Mouse (Mus musculus) Patski (cell line): Measurements from ENCODE around the gene Nxpe3. TPM values are rescaled to one million over a fixed set of nuclear protein-coding genes. Genes with fewer than 3 reads are reported as not detected.
"Not testable (repeated sequence)": the region's sequence is repeated elsewhere in the genome, so short reads cannot be mapped to it uniquely, and the experiment has no call there.

Experiments used
- ATAC-seq: fragments of 100-300 bp; one replicate; pipeline ENCODE4 v1.8.0; 2021
- CTCF ChIA-PET: fragments of 350-600 bp; sonication (Branson Sonifier 250); formaldehyde crosslinking; loops from one replicate; lab custom pipeline; 2022; ENCODE audit warnings: inconsistent platforms; lab: Charles Lee
- POLR2A ChIA-PET: fragments of 350-600 bp; sonication (Branson Sonifier 250); formaldehyde crosslinking; loops from one replicate; lab custom pipeline; 2022; ENCODE audit warnings: antibody characterized with exemption, inconsistent platforms; lab: Charles Lee
- DNase-seq: peaks from one replicate; pipeline ENCODE4 v3.0.0-alpha.2; 2011; ENCODE audit warnings: low read depth, low spot score
- H3K27me3 ChIP-seq: fragments of 371-371 bp; one replicate; pipeline ENCODE4 v1.5.1; 2021
- CTCF ChIP-seq: fragments of 100-300 bp; IDR thresholded peaks from one replicate; pipeline ENCODE4 v1.5.1; 2021
- in situ Hi-C: fragments of 300-500 bp; cut with MboI; formaldehyde crosslinking; loops from 3 replicates; pipeline ENCODE4 v1.11.1; 2018; ENCODE audit warnings: low pct_unique_long_range_greater_than_20kb, mixed read lengths
- polyA plus RNA-seq: library from polyadenylated mRNA; unstranded; gene quantifications from one replicate; pipeline ENCODE4 v1.2.3, GENCODE M21; 2021

Gene Nxpe3
- polyA plus RNA-seq, 1 experiment from 2014 or later: 3.5 TPM

DNA sequence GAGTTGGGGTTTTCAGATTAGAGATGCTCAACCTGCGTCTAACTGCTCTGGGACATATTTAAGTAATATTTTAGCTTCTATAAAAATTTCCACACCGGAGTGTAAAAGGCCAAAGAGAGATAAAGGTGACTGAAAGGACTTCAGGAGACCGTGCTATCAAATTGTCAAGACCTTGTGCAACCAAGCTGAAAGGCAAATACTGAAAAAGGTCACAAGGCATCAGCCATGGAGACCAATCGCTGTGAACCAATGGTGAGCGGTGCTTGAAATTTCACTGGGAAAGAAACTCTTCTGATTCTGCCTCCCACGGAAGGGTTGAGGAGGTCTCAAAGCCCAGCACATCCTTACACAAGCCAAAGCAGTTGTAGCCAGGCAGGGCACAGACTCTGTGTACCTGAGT lies 53.6 kb downstream of the Nxpe3 start:
- no peak for ATAC-seq
- ChIA-PET POLR2A (no interaction called here), CTCF (interaction anchor here (1.0 to 1.4 kb wide), 2 partner anchors 9 to 365 kb away, joined by 3 read pairs; no protein-coding TSS in a partner anchor)
- in situ Hi-C loops: loop anchor here (10.0 kb wide), 1 partner anchor 207 kb away; no protein-coding TSS in a partner anchor
- no peak for TF ChIP-seq CTCF
- DNase-seq: no peak
- H3K27me3 ChIP-seq: no peaks in the 10 kb centered on the region

- ChIA-PET CTCF (interaction anchor here (1.2 to 2.9 kb wide), 3 partner anchors 8 to 40 kb away, joined by 3 to 19 read pairs (median 7); no protein-coding TSS in a partner anchor), POLR2A (interaction anchor here (0.6 to 1.5 kb wide), 4 partner anchors 13 to 315 kb away, joined by 3 to 12 read pairs (median 4); no protein-coding TSS in a partner anchor)
- TF ChIP-seq CTCF: no peak
- in situ Hi-C loops: no loop called here
- ATAC-seq (peak; percentile 94), DNase-seq (no peak)
- no peaks in the 10 kb centered on the region for H3K27me3 ChIP-seq
Measured at GRCm38 (mm10) chr16:55838510-55839474, 56.3 kb downstream of the Nxpe3 start, which contains the start of gene Nfkbiz. Nfkbiz (minus strand) TSS chr16:55838899.

GRCm38 (mm10) chr16:55838129-55838509 lies 57.0 kb downstream of the Nxpe3 start:
- ChIA-PET CTCF (interaction anchor here (1.2 to 2.9 kb wide), 3 partner anchors 9 to 39 kb away, joined by 3 to 19 read pairs (median 7); no protein-coding TSS in a partner anchor), POLR2A (interaction anchor here (0.6 to 1.5 kb wide), 4 partner anchors 13 to 314 kb away, joined by 3 to 12 read pairs (median 4); no protein-coding TSS in a partner anchor)
- no peaks in the 10 kb centered on the region for H3K27me3 ChIP-seq
- DNase-seq (no peak), ATAC-seq (no peak)
- TF ChIP-seq CTCF: no peak
- in situ Hi-C loops: no loop called here

DNA sequence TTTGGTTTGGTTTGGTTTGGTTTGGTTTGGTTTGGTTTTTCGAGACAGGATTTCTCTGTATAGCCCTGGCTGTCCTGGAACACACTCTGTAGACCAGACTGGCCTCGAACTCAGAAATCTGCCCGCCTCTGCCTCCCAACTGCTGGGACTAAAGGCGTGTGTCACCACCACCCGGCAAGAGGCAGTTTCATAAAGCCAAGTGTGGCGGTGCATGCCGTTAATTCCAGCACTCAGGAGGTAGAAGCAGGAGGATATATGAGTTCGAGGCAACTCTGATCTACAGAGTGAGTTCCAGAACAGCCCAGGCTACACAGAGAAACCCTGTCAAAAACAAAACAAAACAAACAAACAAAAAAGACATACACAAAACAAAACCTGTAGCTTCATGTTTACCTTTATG lies 57.4 kb downstream of the Nxpe3 start:
- CTCF ChIA-PET: interaction anchor here (1.2 to 2.9 kb wide), 4 partner anchors 10 to 38 kb away, joined by 3 to 19 read pairs (median 5); no protein-coding TSS in a partner anchor
- POLR2A ChIA-PET: interaction anchor here (0.6 to 1.5 kb wide), 4 partner anchors 12 to 314 kb away, joined by 3 to 12 read pairs (median 4); no protein-coding TSS in a partner anchor
- DNase-seq, ATAC-seq, in situ Hi-C loops, H3K27me3 ChIP-seq: not testable (repeated sequence)

GRCm38 (mm10) chr16:55837168-55837567 lies 57.9 kb downstream of the Nxpe3 start:
- POLR2A ChIA-PET: interaction anchor here (1.2 kb wide), 1 partner anchor 12 kb away, joined by 3 read pairs; no protein-coding TSS in a partner anchor

DNA sequence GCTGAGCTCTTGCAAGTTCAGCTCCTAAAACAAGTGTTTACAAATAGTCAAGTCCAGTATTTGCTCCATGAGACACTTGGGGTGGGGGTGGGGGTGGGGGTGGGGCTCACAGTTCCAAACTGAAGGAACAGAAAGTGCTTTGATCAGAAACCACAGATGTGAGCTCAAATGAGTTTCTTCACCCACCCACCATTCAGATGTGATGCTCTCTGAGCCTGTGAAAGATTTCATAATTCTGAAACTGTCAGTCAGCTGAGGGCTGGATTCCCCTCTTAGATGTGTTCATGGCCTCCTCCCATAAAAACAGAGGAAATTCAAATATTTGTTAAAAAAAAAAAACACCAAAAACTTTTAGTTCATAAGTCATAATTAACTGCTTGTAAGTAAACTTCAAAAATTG lies 59.3 kb downstream of the Nxpe3 start:
- ATAC-seq: no peak
- in situ Hi-C loops: no loop called here
- CTCF ChIA-PET: interaction anchor here (0.8 to 2.9 kb wide), 5 partner anchors 10 to 316 kb away, joined by 3 to 19 read pairs (median 5); no protein-coding TSS in a partner anchor
- no peak for DNase-seq
- H3K27me3 ChIP-seq: no peaks in the 10 kb centered on the region
- no peak for TF ChIP-seq CTCF
- POLR2A ChIA-PET: interaction anchor here (1.1 kb wide), 1 partner anchor 15 kb away, joined by 3 read pairs; no protein-coding TSS in a partner anchor

More at GRCm38 (mm10) chr16:55837168-55837567, 57.9 kb downstream of the Nxpe3 start:
- DNase-seq (no peak), ATAC-seq (no peak)
- TF ChIP-seq CTCF: no peak
- H3K27me3 ChIP-seq: no peaks in the 10 kb centered on the region
- CTCF ChIA-PET: interaction anchor here (1.2 to 2.9 kb wide), 4 partner anchors 10 to 17 kb away, joined by 3 to 19 read pairs (median 6); no protein-coding TSS in a partner anchor
- in situ Hi-C loops: no loop called here

DNA sequence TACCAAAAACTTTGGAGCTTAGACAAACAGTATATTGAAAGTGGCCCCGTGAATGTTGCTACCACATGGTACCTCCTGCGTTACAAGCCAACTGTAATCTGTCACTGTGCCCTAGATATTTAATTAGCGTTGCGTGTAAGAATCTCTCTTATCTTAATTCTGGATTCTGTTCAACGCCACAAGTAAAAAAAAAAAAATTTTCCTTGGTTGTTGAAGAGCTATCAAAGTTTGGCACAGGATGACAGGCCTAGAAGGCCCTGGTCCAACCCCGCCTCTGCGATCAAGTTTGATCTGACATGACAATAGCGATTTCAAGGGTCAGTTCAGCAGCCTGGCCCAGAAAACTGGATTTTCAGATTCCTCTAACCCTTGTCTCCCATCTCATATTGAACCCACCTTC lies 62.5 kb downstream of the Nxpe3 start:
- no peak for TF ChIP-seq CTCF
- no peaks in the 10 kb centered on the region for H3K27me3 ChIP-seq
- in situ Hi-C loops: no loop called here
- ChIA-PET CTCF (interaction anchor here (1.1 kb wide), 1 partner anchor 9 kb away, joined by 3 read pairs; no protein-coding TSS in a partner anchor), POLR2A (no interaction called here)
- no peak for ATAC-seq
- no peak for DNase-seq

DNA sequence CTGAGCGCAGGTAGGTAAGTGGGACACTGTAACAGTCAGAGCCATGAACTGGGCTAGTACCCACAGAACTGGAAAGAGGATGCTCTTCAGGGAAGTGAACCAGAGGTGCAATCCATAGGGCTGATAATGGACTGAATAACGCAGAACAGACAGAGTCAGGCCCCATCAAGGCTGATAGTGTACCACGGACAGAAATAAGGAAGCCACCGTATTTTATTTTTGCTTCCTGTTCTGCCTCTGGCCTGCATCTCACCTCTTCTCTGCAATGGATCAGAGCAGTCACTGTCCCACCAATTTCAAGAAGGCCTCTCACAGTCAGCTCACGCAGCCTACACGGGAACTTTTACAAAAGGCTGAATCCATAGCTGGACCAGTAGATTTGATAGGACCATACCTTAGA lies 63.0 kb downstream of the Nxpe3 start:
- POLR2A ChIA-PET: interaction anchor here (1.1 kb wide), 1 partner anchor 10 kb away, joined by 3 read pairs; no protein-coding TSS in a partner anchor
- CTCF ChIA-PET: interaction anchor here (1.1 kb wide), 1 partner anchor 9 kb away, joined by 3 read pairs; no protein-coding TSS in a partner anchor
- no peaks in the 10 kb centered on the region for H3K27me3 ChIP-seq
- ATAC-seq: no peak
- no peak for TF ChIP-seq CTCF
- DNase-seq: no peak
- in situ Hi-C loops: no loop called here

DNA sequence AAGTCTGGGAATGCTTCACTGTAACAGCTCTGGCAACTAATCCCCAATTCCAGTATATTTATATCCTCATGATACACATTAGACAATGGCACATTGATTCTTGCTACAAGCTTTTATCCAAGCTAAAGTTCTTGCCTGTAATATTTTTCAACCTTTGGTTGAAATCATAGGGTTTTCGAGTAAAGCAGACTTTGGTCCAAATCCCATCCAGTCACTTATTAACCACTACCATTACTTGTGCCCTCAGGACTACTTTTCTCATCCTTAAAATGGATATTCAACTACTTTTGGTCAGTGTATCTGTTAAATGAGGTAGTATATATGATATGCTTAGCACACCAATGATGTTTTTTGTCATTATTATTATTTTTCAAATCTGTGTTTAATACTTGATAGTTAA lies 63.6 kb downstream of the Nxpe3 start:
- TF ChIP-seq CTCF: no peak
- CTCF ChIA-PET: interaction anchor here (1.1 kb wide), 1 partner anchor 8 kb away, joined by 3 read pairs; no protein-coding TSS in a partner anchor
- in situ Hi-C loops: no loop called here
- POLR2A ChIA-PET: interaction anchor here (1.1 kb wide), 1 partner anchor 10 kb away, joined by 3 read pairs; no protein-coding TSS in a partner anchor
- ATAC-seq: no peak
- DNase-seq: no peak
- no peaks in the 10 kb centered on the region for H3K27me3 ChIP-seq
